Mouse (Mus musculus) hindbrain, embryonic 12.5 days (tissue): ENCODE measurements at regions not wholly inside any gene's neighbourhood (a gene's known extent, or its start where the extent isn't known, plus 50 kb on each side); places are given as distances from the start of the nearest gene placed in this dataset. TPM values are rescaled to one million over a fixed set of nuclear protein-coding genes. Genes with fewer than 3 reads are reported as not detected.

Experiments used
- ATAC-seq: fragments of 200-750 bp; cut with Nextera tagmentation; 2 replicates; pipeline ENCODE4 v1.8.0; 2017; ENCODE audit warnings: moderate TSS enrichment; ENCODE audit not compliant: low FRiP score
- H3K27ac ChIP-seq: fragments of 300-500 bp; sonication (generic); 2 replicates; pipeline ENCODE4 v1.5.1; 2016; ENCODE audit warnings: mild to moderate bottlenecking
- H3K27me3 ChIP-seq: fragments of 300-500 bp; sonication (generic); 2 replicates; pipeline ENCODE4 v1.6.1; 2016; ENCODE audit warnings: mild to moderate bottlenecking
- H3K36me3 ChIP-seq: fragments of 300-500 bp; sonication (generic); 2 replicates; pipeline ENCODE4 v1.6.1; 2016; ENCODE audit warnings: mild to moderate bottlenecking
- H3K4me1 ChIP-seq: fragments of 300-500 bp; sonication (generic); 2 replicates; pipeline ENCODE4 v1.6.1; 2016
- H3K4me2 ChIP-seq: fragments of 300-500 bp; sonication (generic); replicated peaks from 2 replicates; pipeline ENCODE4 v1.6.1; 2016; ENCODE audit warnings: mild to moderate bottlenecking
- H3K4me3 ChIP-seq: fragments of 300-500 bp; sonication (generic); 2 replicates; pipeline ENCODE4 v1.5.1; 2016; ENCODE audit warnings: mild to moderate bottlenecking
- H3K9ac ChIP-seq: fragments of 300-500 bp; sonication (generic); 2 replicates; pipeline ENCODE4 v1.6.1; 2016; ENCODE audit warnings: mild to moderate bottlenecking, moderate library complexity
- H3K9me3 ChIP-seq: fragments of 300-500 bp; sonication (generic); replicated peaks from 2 replicates; pipeline ENCODE4 v1.6.1; 2016; ENCODE audit warnings: mild to moderate bottlenecking
- WGBS: fragments of 180-500 bp; shearing (Covaris S2); methylation state at CpG from one replicate; pipeline ENCODE4 v1.1.7; 2016; 5-methylcytosine and 5-hydroxymethylcytosine counted together
- microRNA-seq: library from miRNA; unstranded; fragments of <30 nt; microRNA quantifications from one replicate; pipeline ENCODE4, GENCODE M21; 2017

- no peaks in the 10 kb centered on the region for H3K9me3 ChIP-seq
- no peaks in the 10 kb centered on the region for H3K27me3 ChIP-seq
- H3K4me1 ChIP-seq, result peaks cover 5% of the 10 kb centered on the region; the same call in 1 of the 2 replicates
- WGBS, result 76% methylated on average over 5 of the region's 5 CpGs
- no peak overlapping the region for H3K27ac ChIP-seq
- H3K4me2 ChIP-seq, result no peak overlapping the region
- no peak overlapping the region for H3K9ac ChIP-seq
- ATAC-seq, result no peak
- no peaks in the 10 kb centered on the region for H3K36me3 ChIP-seq
- H3K4me3 ChIP-seq, result no peak overlapping the region
These were observed 246.1 kb downstream of the Atp6ap1l start for GRCm38 (mm10) chr13:90659087-90659486.

- no peaks in the 10 kb centered on the region for H3K27me3 ChIP-seq
- ATAC-seq, result no peak
- no peak overlapping the region for H3K4me2 ChIP-seq
- H3K4me3 ChIP-seq, result no peak overlapping the region
- no peaks in the 10 kb centered on the region for H3K36me3 ChIP-seq
- no peak overlapping the region for H3K9ac ChIP-seq
- peaks cover 10% of the 10 kb centered on the region for H3K4me1 ChIP-seq
- 63% methylated on average over 4 of the region's 4 CpGs for WGBS
- H3K27ac ChIP-seq, result no peak overlapping the region
- H3K9me3 ChIP-seq, result no peaks in the 10 kb centered on the region
These were observed 258.8 kb downstream of the Atp6ap1l start for GRCm38 (mm10) chr13:90646356-90646755.

DNA sequence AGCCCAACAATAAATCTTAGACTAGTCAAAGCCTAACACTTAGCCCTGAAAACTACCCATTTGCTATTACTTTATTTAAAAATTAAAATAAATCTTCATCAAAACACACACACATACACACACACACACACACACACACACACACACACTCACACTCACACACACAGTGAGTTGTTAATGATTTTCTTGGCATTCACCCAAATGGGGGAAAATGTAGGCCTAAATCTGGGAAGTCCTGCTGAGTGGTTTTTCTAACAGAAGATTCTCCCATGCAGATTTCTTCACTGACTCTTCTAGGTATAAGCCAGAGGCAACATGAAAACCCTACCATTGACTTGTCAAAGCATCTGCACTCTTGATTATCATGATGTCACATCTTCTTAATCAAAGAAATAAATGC lies 260.9 kb downstream of the Atp6ap1l start:
- Histone ChIP-seq H3K4me3 (no peak overlapping the region), H3K4me1 (peaks cover 10% of the 10 kb centered on the region), H3K9me3 (no peaks in the 10 kb centered on the region), H3K4me2 (no peak overlapping the region), H3K9ac (no peak overlapping the region), H3K27ac (no peak overlapping the region), H3K36me3 (no peaks in the 10 kb centered on the region), H3K27me3 (no peaks in the 10 kb centered on the region)
- no peak; the same call in 1 of the 2 replicates for ATAC-seq

GRCm38 (mm10) chr13:90643575-90644215 lies 261.5 kb downstream of the Atp6ap1l start:
- no peaks in the 10 kb centered on the region for H3K9me3 ChIP-seq
- ATAC-seq, result peak; percentile 63
- H3K4me2 ChIP-seq, result no peak overlapping the region
- H3K9ac ChIP-seq, result no peak overlapping the region
- no peaks in the 10 kb centered on the region for H3K27me3 ChIP-seq
- H3K36me3 ChIP-seq, result no peaks in the 10 kb centered on the region
- no peak overlapping the region for H3K27ac ChIP-seq
- WGBS, result 72% methylated on average over 4 of the region's 4 CpGs
- no peak overlapping the region for H3K4me3 ChIP-seq
- peaks cover 10% of the 10 kb centered on the region for H3K4me1 ChIP-seq

GRCm38 (mm10) chr13:90643109-90643508 lies 262.0 kb downstream of the Atp6ap1l start:
- H3K9me3 ChIP-seq, result no peaks in the 10 kb centered on the region
- H3K9ac ChIP-seq, result no peak overlapping the region
- H3K27ac ChIP-seq, result no peak overlapping the region
- WGBS, result 33% methylated on average over 4 of the region's 4 CpGs
- no peak overlapping the region for H3K4me2 ChIP-seq
- H3K4me3 ChIP-seq, result no peak overlapping the region
- peaks cover 10% of the 10 kb centered on the region for H3K4me1 ChIP-seq
- no peaks in the 10 kb centered on the region for H3K36me3 ChIP-seq
- ATAC-seq, result peak; percentile 67
- H3K27me3 ChIP-seq, result no peaks in the 10 kb centered on the region

GRCm38 (mm10) chr13:90642206-90642823 lies 262.8 kb downstream of the Atp6ap1l start:
- H3K27ac ChIP-seq, result no peak overlapping the region
- 57% methylated on average over 5 of the region's 5 CpGs for WGBS
- ATAC-seq, result no peak

More at GRCm38 (mm10) chr13:90642206-90642823, 262.8 kb downstream of the Atp6ap1l start:
- H3K36me3 ChIP-seq, result no peaks in the 10 kb centered on the region
- no peaks in the 10 kb centered on the region for H3K9me3 ChIP-seq
- no peaks in the 10 kb centered on the region for H3K27me3 ChIP-seq
- no peak overlapping the region for H3K4me2 ChIP-seq
- H3K9ac ChIP-seq, result no peak overlapping the region
- H3K4me1 ChIP-seq, result peaks cover 10% of the 10 kb centered on the region
- no peak overlapping the region for H3K4me3 ChIP-seq

Small RNA genes lying in the stretch of these regions (microRNA-seq; reads per million reads assigned to microRNA genes)
- not detected for gene Gm44338
